Mouse (Mus musculus) urinary bladder, postnatal 36 days (tissue): ENCODE measurements at regions not wholly inside any gene's neighbourhood (a gene's known extent, or its start where the extent isn't known, plus 50 kb on each side); places are given as distances from the start of the nearest gene placed in this dataset.

Experiments used
- DNase-seq, 2 experiments: peaks; one replicate each; pipeline ENCODE4 v3.0.0; 2022; ENCODE audit warnings: low spot score in 2 of 2, mixed read lengths in 1 of 2

- DNase-seq: no peak
Observed at GRCm38 (mm10) chr10:91734691-91735090, 553.6 kb upstream of the Tmpo start.

- no peak for DNase-seq
Observed at GRCm38 (mm10) chr10:91732007-91732589, 551.0 kb upstream of the Tmpo start.

- DNase-seq: no peak
Observed at GRCm38 (mm10) chr10:91730062-91730461, 548.9 kb upstream of the Tmpo start.

GRCm38 (mm10) chr10:91719561-91720371 lies 538.7 kb upstream of the Tmpo start:
- DNase-seq: no peak

- DNase-seq: no peak
Observed at GRCm38 (mm10) chr10:91716604-91717003, 535.5 kb upstream of the Tmpo start.

- DNase-seq: no peak
Observed at GRCm38 (mm10) chr10:91714648-91715047, 533.5 kb upstream of the Tmpo start.

GRCm38 (mm10) chr10:91713529-91713928 lies 532.4 kb upstream of the Tmpo start:
- DNase-seq: no peak

GRCm38 (mm10) chr10:91706816-91707215 lies 525.7 kb upstream of the Tmpo start:
- no peak for DNase-seq

GRCm38 (mm10) chr10:91704751-91705150 lies 523.6 kb upstream of the Tmpo start:
- DNase-seq: no peak

- no peak for DNase-seq
Observed at GRCm38 (mm10) chr10:91701822-91702221, 520.7 kb upstream of the Tmpo start.

- no peak for DNase-seq
Observed at GRCm38 (mm10) chr10:91686082-91686618, 505.0 kb upstream of the Tmpo start.

- DNase-seq: no peak
Observed at GRCm38 (mm10) chr10:91685164-91686027, 504.3 kb upstream of the Tmpo start.

- DNase-seq: no peak
Observed at GRCm38 (mm10) chr10:91679641-91680040, 498.5 kb upstream of the Tmpo start.

GRCm38 (mm10) chr10:91637911-91638310 lies 456.8 kb upstream of the Tmpo start:
- no peak for DNase-seq

- DNase-seq: no peak
Observed at GRCm38 (mm10) chr10:91628672-91629071, 447.6 kb upstream of the Tmpo start.

- DNase-seq: no peak
Observed at GRCm38 (mm10) chr10:91622281-91622680, 441.2 kb upstream of the Tmpo start.

GRCm38 (mm10) chr10:91613794-91614479 lies 432.8 kb upstream of the Tmpo start:
- no peak for DNase-seq

- DNase-seq: no peak
Observed at GRCm38 (mm10) chr10:91612052-91612451, 430.9 kb upstream of the Tmpo start.

GRCm38 (mm10) chr10:91594891-91595290 lies 413.8 kb upstream of the Tmpo start:
- DNase-seq: peak in 1 of 2 experiments; percentile 1

- DNase-seq: no peak
Observed at GRCm38 (mm10) chr10:91593378-91593777, 412.3 kb upstream of the Tmpo start.

GRCm38 (mm10) chr10:91591845-91592244 lies 410.7 kb upstream of the Tmpo start:
- no peak for DNase-seq
